Mouse (Mus musculus) limb, embryonic 14.5 days (tissue): ENCODE measurements around the gene Macrod2. TPM values are rescaled to one million over a fixed set of nuclear protein-coding genes. Genes with fewer than 3 reads are reported as not detected.
A peak's percentile ranks its signal among the peaks of the same experiment; 100 is the strongest.

Experiments used
- ATAC-seq: fragments of 200-750 bp; cut with Nextera tagmentation; 2 replicates; pipeline ENCODE4 v1.8.0; 2017; ENCODE audit warnings: low read depth, moderate number of reproducible peaks, moderate TSS enrichment; ENCODE audit not compliant: low FRiP score
- DNase-seq: peaks from one replicate; pipeline ENCODE4 v3.0.0-alpha.2; 2015; ENCODE audit warnings: low spot score
- H3K27ac ChIP-seq: fragments of 300-500 bp; sonication (generic); replicated peaks from 2 replicates; pipeline ENCODE4 v1.5.1; 2014; ENCODE audit warnings: low read depth, mild to moderate bottlenecking, low read length, moderate library complexity, mixed read lengths
- H3K27me3 ChIP-seq: fragments of 300-500 bp; sonication (generic); 2 replicates; pipeline ENCODE4 v1.6.1; 2014; ENCODE audit warnings: low read length, mixed read lengths; ENCODE audit not compliant: control insufficient read depth, insufficient read depth
- H3K36me3 ChIP-seq: fragments of 300-500 bp; sonication (generic); 2 replicates; pipeline ENCODE4 v1.6.1; 2014; ENCODE audit warnings: mild to moderate bottlenecking, low read length, moderate library complexity, mixed read lengths; ENCODE audit not compliant: control insufficient read depth, insufficient read depth
- H3K4me1 ChIP-seq: fragments of 300-500 bp; sonication (generic); 2 replicates; pipeline ENCODE4 v1.6.1; 2014; ENCODE audit warnings: antibody characterized with exemption, low read length, mixed read lengths; ENCODE audit not compliant: control insufficient read depth, insufficient read depth
- H3K4me2 ChIP-seq: fragments of 300-500 bp; sonication (generic); replicated peaks from 2 replicates; pipeline ENCODE4 v1.6.1; 2014; ENCODE audit warnings: low read depth, mild to moderate bottlenecking, low read length, moderate library complexity; ENCODE audit not compliant: severe bottlenecking
- H3K4me3 ChIP-seq: fragments of 300-500 bp; sonication (generic); replicated peaks from 2 replicates; pipeline ENCODE4 v1.5.1; 2014; ENCODE audit warnings: low read length
- H3K9ac ChIP-seq: fragments of 300-500 bp; sonication (generic); 2 replicates; pipeline ENCODE4 v1.6.1; 2014; ENCODE audit warnings: mild to moderate bottlenecking, low read depth, low read length, moderate library complexity; ENCODE audit not compliant: severe bottlenecking
- H3K9me3 ChIP-seq: fragments of 300-500 bp; sonication (generic); 2 replicates; pipeline ENCODE4 v1.6.1; 2016; ENCODE audit warnings: low read length; ENCODE audit not compliant: control insufficient read depth
- POLR2A ChIP-seq: fragments of 200-500 bp; IDR thresholded peaks from 2 replicates; pipeline ENCODE4 v1.8.0; 2012; ENCODE audit warnings: inconsistent platforms, mild to moderate bottlenecking, moderate library complexity, borderline replicate concordance; ENCODE audit not compliant: insufficient read depth, insufficient read length; ENCODE audit errors: extremely low read depth
- WGBS: fragments of 180-500 bp; shearing (Covaris S2); extraction: QIAGEN DNeasy Blood & Tissue Kit; methylation state at CpG from one replicate; pipeline ENCODE4 v1.1.7; 2014; 5-methylcytosine and 5-hydroxymethylcytosine counted together
- polyA plus RNA-seq, 2 experiments: library from polyadenylated mRNA; depleted of rRNA in 1 of 2; stranded (reverse) in 1 of 2; unstranded in 1 of 2; fragments of >200 nt; fragmentation: Nextera tagmentation in 1 of 2; extraction: Ambion mirVana in 1 of 2; gene quantifications; 2 replicates each; pipeline versions ENCODE4 v1.2.1 to v1.2.3; 2012 to 2014

Gene Macrod2
- polyA plus RNA-seq, 2 experiments, result 8.5 to 24.5 TPM

DNA sequence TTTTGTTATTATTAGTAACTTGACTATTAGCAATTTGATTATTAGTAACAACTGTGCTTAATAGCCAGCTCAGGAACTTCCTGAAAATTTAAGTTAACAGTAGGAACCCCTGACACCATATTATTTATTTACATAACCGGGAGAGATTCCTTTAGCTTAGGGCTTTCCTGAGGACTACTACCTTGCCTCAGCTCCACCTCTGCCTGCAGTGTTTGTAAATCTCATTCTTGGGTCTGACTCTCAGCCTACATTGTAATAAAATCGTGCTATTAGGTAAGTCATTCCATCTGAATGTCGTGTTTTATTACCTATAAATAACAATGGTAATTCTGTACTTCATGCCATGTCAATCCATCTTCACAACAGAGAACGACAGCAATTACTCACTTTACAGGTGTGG, 297.4 kb downstream of the Macrod2 start:
- TF ChIP-seq POLR2A, result no peak
- ATAC-seq, result no peak

DNA sequence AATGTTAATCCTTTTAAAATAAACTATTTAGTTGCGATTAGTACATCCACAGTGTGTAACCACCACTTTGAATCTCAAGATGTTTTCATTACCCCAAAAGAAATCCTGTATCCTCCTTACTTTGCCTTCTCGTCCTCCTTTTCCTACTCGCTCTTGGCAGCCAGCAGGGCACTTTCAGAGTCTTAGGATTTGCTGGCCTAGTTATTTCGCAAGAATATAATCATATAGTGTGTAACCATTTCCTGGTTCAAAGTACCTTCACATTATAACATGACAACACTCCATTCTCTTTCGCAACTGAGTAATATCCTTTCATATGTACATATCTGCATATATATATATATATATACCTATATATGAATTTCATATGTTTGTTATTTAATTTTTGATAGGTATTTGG, 298.7 kb downstream of the Macrod2 start:
- H3K9ac ChIP-seq, result no peak overlapping the region
- H3K4me1 ChIP-seq, result peaks cover 6% of the 10 kb centered on the region
- H3K4me3 ChIP-seq, result no peak overlapping the region
- no peaks in the 10 kb centered on the region for H3K9me3 ChIP-seq
- no peak for TF ChIP-seq POLR2A
- H3K36me3 ChIP-seq, result no peaks in the 10 kb centered on the region
- H3K27ac ChIP-seq, result no peak overlapping the region
- DNase-seq (no peak), ATAC-seq (no peak)
- H3K27me3 ChIP-seq, result no peaks in the 10 kb centered on the region
- 85% methylated on average over 5 of the region's 5 CpGs for WGBS
- no peak overlapping the region for H3K4me2 ChIP-seq

More for the DNA sequence above, 297.4 kb downstream of the Macrod2 start:
- Histone ChIP-seq H3K36me3 (no peaks in the 10 kb centered on the region), H3K9ac (no peak overlapping the region), H3K4me3 (no peak overlapping the region), H3K27ac (no peak overlapping the region), H3K4me2 (no peak overlapping the region), H3K9me3 (no peaks in the 10 kb centered on the region), H3K4me1 (no peaks in the 10 kb centered on the region), H3K27me3 (no peaks in the 10 kb centered on the region)
- no peak for DNase-seq
- WGBS, result 22% methylated on average over 4 of the region's 4 CpGs

GRCm38 (mm10) chr2:140698585-140698984, 303.5 kb downstream of the Macrod2 start:
- Histone ChIP-seq H3K4me2 (no peak overlapping the region), H3K27ac (no peak overlapping the region; the same call in 1 of the 2 replicates), H3K36me3 (no peaks in the 10 kb centered on the region), H3K4me1 (peaks cover 6% of the 10 kb centered on the region), H3K9me3 (no peaks in the 10 kb centered on the region), H3K4me3 (no peak overlapping the region), H3K9ac (no peak overlapping the region), H3K27me3 (no peaks in the 10 kb centered on the region)
- TF ChIP-seq POLR2A, result no peak
- DNase-seq, result peak; percentile 34
- 18% methylated on average over 3 of the region's 3 CpGs for WGBS
- no peak for ATAC-seq

- 56% methylated on average over 4 of the region's 4 CpGs for WGBS
- Histone ChIP-seq H3K27me3 (no peaks in the 10 kb centered on the region), H3K4me3 (no peak overlapping the region), H3K27ac (no peak overlapping the region), H3K9ac (no peak overlapping the region), H3K36me3 (no peaks in the 10 kb centered on the region), H3K4me1 (peaks cover 7% of the 10 kb centered on the region), H3K4me2 (no peak overlapping the region), H3K9me3 (no peaks in the 10 kb centered on the region)
- ATAC-seq (no peak), DNase-seq (no peak)
- TF ChIP-seq POLR2A, result no peak
These were observed 308.3 kb downstream of the Macrod2 start for GRCm38 (mm10) chr2:140703377-140703776.

- TF ChIP-seq POLR2A, result no peak
- Histone ChIP-seq H3K4me3 (no peak overlapping the region), H3K4me2 (no peak overlapping the region), H3K9ac (no peak overlapping the region), H3K4me1 (peaks cover 4% of the 10 kb centered on the region; the same call in 1 of the 2 replicates), H3K36me3 (no peaks in the 10 kb centered on the region), H3K27me3 (no peaks in the 10 kb centered on the region), H3K27ac (no peak overlapping the region), H3K9me3 (no peaks in the 10 kb centered on the region)
- WGBS, result 24% methylated on average over 3 of the region's 3 CpGs
- ATAC-seq (no peak), DNase-seq (no peak)
These were observed 309.0 kb downstream of the Macrod2 start for GRCm38 (mm10) chr2:140704146-140704545.

GRCm38 (mm10) chr2:140705278-140705677, 310.2 kb downstream of the Macrod2 start:
- no peak overlapping the region for H3K27ac ChIP-seq
- ATAC-seq, result no peak
- no peaks in the 10 kb centered on the region for H3K36me3 ChIP-seq
- no peaks in the 10 kb centered on the region for H3K9me3 ChIP-seq
- no peak for TF ChIP-seq POLR2A
- H3K4me3 ChIP-seq, result no peak overlapping the region
- H3K4me1 ChIP-seq, result peaks cover 4% of the 10 kb centered on the region; the same call in 1 of the 2 replicates
- no peaks in the 10 kb centered on the region for H3K27me3 ChIP-seq
- H3K9ac ChIP-seq, result no peak overlapping the region
- peak; percentile 38 for DNase-seq
- 10% methylated on average over 2 of the region's 2 CpGs for WGBS
- H3K4me2 ChIP-seq, result no peak overlapping the region
